Mouse (Mus musculus) hindbrain, embryonic 16.5 days (tissue): ENCODE results near the gene Ttc24. TPM values are rescaled to one million over a fixed set of nuclear protein-coding genes. Genes with fewer than 3 reads are reported as not detected.

Experiments
- ATAC-seq: fragments of 200-750 bp; cut with Nextera tagmentation; 2 replicates; pipeline ENCODE4 v1.8.0; 2017; ENCODE audit warnings: moderate TSS enrichment, moderate library complexity
- H3K27ac ChIP-seq: fragments of 300-500 bp; sonication (generic); 2 replicates; pipeline ENCODE4 v1.5.1; 2014; ENCODE audit warnings: low read depth, mild to moderate bottlenecking, control low read depth, low read length, moderate library complexity
- H3K27me3 ChIP-seq: fragments of 300-500 bp; sonication (generic); replicated peaks from 2 replicates; pipeline ENCODE4 v1.6.1; 2014; ENCODE audit warnings: low read length; ENCODE audit not compliant: control insufficient read depth, insufficient read depth
- H3K36me3 ChIP-seq: fragments of 300-500 bp; sonication (generic); 2 replicates; pipeline ENCODE4 v1.6.1; 2014; ENCODE audit warnings: mild to moderate bottlenecking, low read length, moderate library complexity, mixed read lengths; ENCODE audit not compliant: control insufficient read depth, insufficient read depth
- H3K4me1 ChIP-seq: fragments of 300-500 bp; sonication (generic); 2 replicates; pipeline ENCODE4 v1.6.1; 2014; ENCODE audit warnings: low read depth, low read length; ENCODE audit not compliant: control insufficient read depth, insufficient read depth
- H3K4me2 ChIP-seq: fragments of 300-500 bp; sonication (generic); 2 replicates; pipeline ENCODE4 v1.6.1; 2014; ENCODE audit warnings: mild to moderate bottlenecking, low read length, control low read depth, moderate library complexity
- H3K4me3 ChIP-seq: fragments of 300-500 bp; sonication (generic); 2 replicates; pipeline ENCODE4 v1.5.1; 2014; ENCODE audit warnings: mild to moderate bottlenecking, low read length, control low read depth, moderate library complexity
- H3K9ac ChIP-seq: fragments of 300-500 bp; sonication (generic); 2 replicates; pipeline ENCODE4 v1.6.1; 2014; ENCODE audit warnings: low read depth, mild to moderate bottlenecking, control low read depth, low read length, moderate library complexity
- H3K9me3 ChIP-seq: fragments of 300-500 bp; sonication (generic); 2 replicates; pipeline ENCODE4 v1.6.1; 2014; ENCODE audit warnings: mild to moderate bottlenecking, low read length, moderate library complexity; ENCODE audit not compliant: control insufficient read depth
- WGBS: fragments of 180-500 bp; shearing (Covaris S2); extraction: QIAGEN DNeasy Blood & Tissue Kit; methylation state at CpG from one replicate; pipeline ENCODE4 v1.1.7; 2014; 5-methylcytosine and 5-hydroxymethylcytosine counted together
- polyA plus RNA-seq: library from polyadenylated mRNA; unstranded; fragments of >200 nt; fragmentation: Nextera tagmentation; extraction: Ambion mirVana; gene quantifications from 2 replicates; pipeline ENCODE4 v1.2.1, GENCODE M21; 2015

Ttc24 gene
- polyA plus RNA-seq = not detected in 2 replicates

DNA sequence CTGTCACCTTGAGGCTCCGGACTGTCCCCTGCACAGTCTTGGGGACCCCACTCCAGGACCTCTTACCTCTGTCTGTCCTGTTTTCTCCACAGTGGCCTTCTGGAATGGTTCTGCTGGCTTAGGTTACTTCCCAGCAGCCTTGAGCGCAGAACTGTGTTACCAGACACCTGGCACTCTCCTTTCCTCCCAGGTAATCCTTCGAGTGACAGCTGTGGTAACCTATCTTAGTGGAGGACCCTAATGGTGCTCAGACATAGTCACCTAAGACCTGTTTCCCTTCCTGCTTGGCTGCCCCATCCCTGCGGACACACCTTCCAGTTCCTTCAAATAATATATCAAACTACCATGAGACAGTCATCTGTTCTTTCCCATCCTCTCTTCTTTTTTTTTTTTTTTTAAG, at the start of gene Ttc24:
Gene Ttc24 (minus strand): TSS at position 101 of the 400 bp plus-strand sequence.
- ATAC-seq = no peak
- Histone ChIP-seq H3K27me3 (no peaks in the 10 kb centered on the region), H3K4me2 (no peak within 1 kb of the TSS), H3K9me3 (no peaks in the 10 kb centered on the region), H3K4me1 (peaks cover 8% of the 10 kb centered on the region), H3K27ac (no peak within 1 kb of the TSS), H3K36me3 (no peaks in the 10 kb centered on the region), H3K9ac (no peak within 1 kb of the TSS), H3K4me3 (no peak within 1 kb of the TSS)
- 87% methylated on average over 4 of the region's 4 CpGs for WGBS

DNA sequence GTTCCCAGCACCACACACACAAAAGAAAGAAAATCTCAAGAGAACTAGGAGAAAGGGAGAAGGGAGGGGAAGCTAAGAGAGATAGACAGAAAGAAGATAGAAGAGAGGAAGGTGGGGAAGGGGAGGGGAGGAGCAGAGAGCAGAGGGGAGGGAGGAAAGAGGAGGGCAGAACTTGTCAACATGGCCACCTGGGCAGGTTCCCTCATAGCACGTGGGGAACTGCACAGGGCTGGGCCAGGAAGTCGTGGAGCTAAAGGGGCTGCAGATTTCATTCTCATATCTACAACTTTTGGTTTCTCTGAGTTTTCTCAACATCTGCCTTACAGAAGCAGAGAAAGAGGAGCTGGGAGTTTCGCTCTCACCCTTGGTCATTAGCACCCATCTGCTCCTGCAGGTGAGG, 49.5 kb upstream of the Ttc24 start:
- H3K4me2 ChIP-seq = no peak overlapping the region
- H3K27ac ChIP-seq = no peak overlapping the region
- H3K4me1 ChIP-seq = no peaks in the 10 kb centered on the region
- H3K27me3 ChIP-seq = no peaks in the 10 kb centered on the region
- no peaks in the 10 kb centered on the region for H3K36me3 ChIP-seq
- H3K4me3 ChIP-seq = no peak overlapping the region
- WGBS = 67% methylated on average over 3 of the region's 3 CpGs
- ATAC-seq = no peak
- H3K9me3 ChIP-seq = no peaks in the 10 kb centered on the region
- H3K9ac ChIP-seq = no peak overlapping the region

DNA sequence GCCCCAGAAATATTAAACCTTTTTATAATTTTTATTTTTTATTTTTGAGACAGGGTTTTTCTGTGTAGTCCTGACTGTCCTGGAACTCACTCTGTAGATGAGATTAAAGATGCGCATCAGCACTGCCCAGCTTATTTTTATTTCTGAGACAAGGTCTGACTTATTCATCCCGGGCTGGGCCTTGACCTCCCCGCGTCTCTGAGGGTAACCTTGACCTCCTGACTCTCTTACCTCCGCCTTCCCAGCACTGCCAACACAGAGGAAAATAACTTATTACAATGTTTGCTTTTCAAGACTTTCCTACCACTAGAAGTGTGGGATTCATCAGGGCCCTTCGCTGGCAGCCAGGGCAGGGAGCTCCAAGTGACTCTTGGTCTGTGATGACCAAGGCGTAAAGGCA, 48.1 kb upstream of the Ttc24 start:
- Histone ChIP-seq H3K27ac (no peak overlapping the region), H3K9ac (no peak overlapping the region), H3K27me3 (no peaks in the 10 kb centered on the region), H3K4me3 (no peak overlapping the region), H3K4me1 (no peaks in the 10 kb centered on the region), H3K36me3 (no peaks in the 10 kb centered on the region), H3K4me2 (no peak overlapping the region), H3K9me3 (no peaks in the 10 kb centered on the region)
- WGBS = 86% methylated on average over 7 of the region's 7 CpGs
- no peak for ATAC-seq

DNA sequence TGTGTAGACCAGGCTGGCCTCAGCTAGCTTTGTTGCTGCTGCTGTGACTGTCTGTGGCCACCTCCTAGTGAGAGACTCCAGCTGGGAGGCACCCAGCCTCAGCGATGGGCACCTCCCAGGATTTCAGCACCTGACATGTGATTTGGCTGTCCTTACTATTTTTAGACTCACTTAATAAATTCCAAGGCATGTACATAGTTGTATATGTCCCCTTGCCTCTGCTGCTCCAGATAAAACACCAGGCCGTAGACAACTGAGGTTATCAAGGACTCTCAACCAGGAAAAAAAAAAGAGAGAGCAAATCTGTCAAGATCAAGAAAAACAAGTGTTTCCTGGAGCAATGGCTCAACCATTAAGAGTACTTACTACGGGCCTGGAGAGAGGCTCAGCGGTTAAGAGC, 47.1 kb upstream of the Ttc24 start:
- no peaks in the 10 kb centered on the region for H3K36me3 ChIP-seq
- ATAC-seq = no peak
- no peaks in the 10 kb centered on the region for H3K4me1 ChIP-seq
- no peak overlapping the region for H3K27ac ChIP-seq
- H3K9me3 ChIP-seq = no peaks in the 10 kb centered on the region
- H3K9ac ChIP-seq = no peak overlapping the region
- no peak overlapping the region for H3K4me3 ChIP-seq
- no peak overlapping the region for H3K4me2 ChIP-seq
- no peaks in the 10 kb centered on the region for H3K27me3 ChIP-seq
- 76% methylated on average over 4 of the region's 4 CpGs for WGBS

DNA sequence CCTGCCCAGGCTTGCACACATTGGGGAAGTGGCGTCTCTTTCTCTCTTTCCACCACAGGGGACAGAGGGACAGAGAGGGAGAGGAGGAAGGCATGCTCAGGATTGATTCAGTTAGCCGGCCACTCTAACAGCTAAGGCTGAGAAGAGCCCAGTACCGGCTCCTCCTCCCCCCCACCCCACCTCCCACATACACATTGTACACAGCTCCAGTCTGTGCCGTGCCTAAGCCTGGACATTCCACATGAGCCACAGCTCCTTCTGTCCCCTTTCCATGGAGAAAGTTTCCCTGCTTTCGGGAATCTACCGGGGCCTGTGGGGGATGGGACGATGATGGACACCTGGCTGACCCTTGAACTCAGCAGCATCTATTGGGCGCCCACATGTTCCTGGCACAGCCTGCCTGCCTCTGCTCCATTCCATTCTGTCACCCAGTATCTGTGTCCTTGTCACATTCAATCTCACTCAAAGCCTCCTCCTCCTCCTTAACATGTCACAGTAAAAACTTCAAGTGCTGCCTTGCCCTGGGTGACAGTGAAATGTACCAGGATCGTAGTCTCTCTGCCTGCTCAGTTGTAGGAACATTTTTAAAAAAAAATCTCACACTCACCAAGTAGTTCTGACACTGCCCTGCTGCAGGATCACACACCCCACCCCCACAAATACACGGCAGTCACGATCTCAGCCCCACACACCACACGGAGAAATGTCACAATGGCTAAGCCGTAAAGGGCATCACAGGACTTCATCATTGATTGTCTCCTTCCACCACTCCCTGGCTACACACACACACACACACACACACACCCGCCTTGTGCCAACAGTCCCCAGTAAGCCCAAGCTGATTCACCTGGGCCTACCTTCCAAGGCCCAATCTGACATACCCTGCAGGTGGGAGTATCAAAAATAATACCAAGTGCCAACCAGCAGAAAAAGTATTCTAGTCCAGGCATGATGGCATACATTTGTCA, 43.3 kb upstream of the Ttc24 start:
- WGBS = 67% methylated on average over 14 of the region's 14 CpGs
- Histone ChIP-seq H3K9ac (no peak overlapping the region), H3K27me3 (no peaks in the 10 kb centered on the region), H3K4me2 (no peak overlapping the region), H3K9me3 (no peaks in the 10 kb centered on the region), H3K4me3 (no peak overlapping the region), H3K4me1 (no peaks in the 10 kb centered on the region), H3K36me3 (no peaks in the 10 kb centered on the region), H3K27ac (no peak overlapping the region)
- ATAC-seq = no peak

DNA sequence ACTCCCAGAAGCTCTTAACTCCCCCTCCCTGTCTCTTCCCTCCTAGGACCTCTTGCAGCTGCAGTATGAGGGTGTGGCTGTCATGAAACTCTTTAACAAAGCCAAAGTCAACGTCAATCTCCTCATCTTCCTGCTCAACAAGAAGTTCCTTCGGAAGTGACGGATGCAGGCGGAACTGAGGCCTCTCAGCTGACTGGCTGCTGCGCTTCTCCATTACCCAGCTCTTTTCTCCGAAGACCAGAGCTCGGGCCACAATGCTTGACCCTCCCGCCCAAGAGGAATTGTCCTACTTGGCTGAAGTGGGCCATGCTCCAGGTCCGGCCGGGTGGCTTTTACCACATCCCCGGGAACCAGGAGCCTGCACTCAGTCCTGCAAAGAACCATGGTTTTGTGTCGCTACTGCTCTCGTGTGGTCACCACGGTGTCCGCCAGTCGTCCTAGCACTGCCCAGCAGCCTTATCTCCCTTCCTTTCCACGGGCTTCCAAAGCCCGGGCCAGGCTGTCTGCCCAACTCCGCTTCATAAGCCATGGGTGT, 42.1 kb upstream of the Ttc24 start:
- WGBS = 91% methylated on average over 19 of the region's 19 CpGs
- Histone ChIP-seq H3K4me1 (no peaks in the 10 kb centered on the region), H3K9ac (no peak overlapping the region), H3K27ac (no peak overlapping the region), H3K36me3 (no peaks in the 10 kb centered on the region), H3K4me3 (no peak overlapping the region), H3K27me3 (no peaks in the 10 kb centered on the region), H3K9me3 (no peaks in the 10 kb centered on the region), H3K4me2 (no peak overlapping the region)
- no peak for ATAC-seq

DNA sequence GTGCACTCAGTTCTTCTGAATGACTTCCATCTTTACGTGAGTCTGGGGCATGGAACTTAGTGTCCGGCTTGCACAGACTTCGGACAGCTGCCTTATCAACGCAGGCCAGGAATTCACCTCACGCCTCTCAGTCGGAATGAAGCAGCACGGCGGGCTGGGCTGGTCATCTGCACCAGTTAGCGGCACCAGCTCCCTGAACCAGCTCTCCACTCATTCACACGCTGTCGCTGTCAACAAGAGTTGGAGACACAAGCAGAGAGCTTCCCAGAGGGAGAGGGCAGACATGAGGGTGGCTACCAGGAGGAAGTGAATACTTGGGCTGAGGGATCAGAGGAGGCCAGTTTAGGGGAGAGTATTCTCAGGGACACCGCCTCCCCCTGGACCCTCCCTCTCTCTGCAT, 36.3 kb upstream of the Ttc24 start:
- H3K9ac ChIP-seq = no peak overlapping the region
- H3K27ac ChIP-seq = no peak overlapping the region
- WGBS = 95% methylated on average over 12 of the region's 12 CpGs
- H3K4me2 ChIP-seq = no peak overlapping the region
- no peaks in the 10 kb centered on the region for H3K4me1 ChIP-seq
- no peaks in the 10 kb centered on the region for H3K27me3 ChIP-seq
- H3K36me3 ChIP-seq = no peaks in the 10 kb centered on the region
- ATAC-seq = no peak
- H3K9me3 ChIP-seq = no peaks in the 10 kb centered on the region
- no peak overlapping the region for H3K4me3 ChIP-seq

DNA sequence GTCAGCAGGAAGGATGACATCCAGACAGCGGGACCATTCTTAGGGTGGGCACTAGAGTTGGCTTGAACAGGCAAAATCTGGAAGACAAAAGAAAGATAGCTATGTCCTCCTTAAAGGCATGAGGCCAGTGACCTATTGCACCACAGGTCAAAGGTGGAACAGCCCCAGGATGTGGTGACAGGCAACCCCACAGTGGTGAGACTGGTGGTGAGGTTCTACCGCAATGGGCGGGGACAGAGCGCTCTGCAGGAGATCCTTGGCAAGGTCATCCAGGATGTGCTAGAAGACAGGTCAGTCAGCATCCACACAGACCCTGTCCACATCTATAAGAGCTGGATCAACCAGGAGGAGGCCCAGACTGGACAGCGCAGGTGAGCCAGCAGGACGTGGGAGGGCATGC, 31.0 kb upstream of the Ttc24 start:
- Histone ChIP-seq H3K9me3 (no peaks in the 10 kb centered on the region), H3K4me3 (no peak overlapping the region), H3K9ac (no peak overlapping the region), H3K4me2 (no peak overlapping the region), H3K27me3 (no peaks in the 10 kb centered on the region), H3K27ac (no peak overlapping the region), H3K4me1 (no peaks in the 10 kb centered on the region), H3K36me3 (no peaks in the 10 kb centered on the region; the same call in 1 of the 2 replicates)
- WGBS = 89% methylated on average over 6 of the region's 6 CpGs
- ATAC-seq = no peak

DNA sequence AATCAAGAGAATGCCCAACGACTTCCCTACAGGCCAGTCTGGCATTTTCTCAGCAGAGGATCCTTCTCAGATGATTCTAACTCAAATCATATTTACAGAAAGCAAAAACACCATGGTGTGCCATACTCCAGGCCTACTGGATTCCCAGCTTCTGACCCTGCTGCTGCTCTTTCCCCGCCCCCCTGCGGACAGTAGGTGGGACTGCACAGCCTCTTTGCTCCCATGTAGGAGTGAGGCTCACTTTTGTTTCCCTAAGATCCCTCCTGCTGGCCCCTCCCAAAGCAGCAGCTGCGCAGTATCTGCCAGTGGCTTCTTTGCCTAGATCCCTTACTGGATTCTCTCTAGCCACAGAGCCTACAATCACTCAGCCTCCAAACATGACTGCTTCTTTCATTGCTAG, 28.0 kb upstream of the Ttc24 start:
- 80% methylated on average over 4 of the region's 4 CpGs for WGBS
- H3K27me3 ChIP-seq = no peaks in the 10 kb centered on the region
- H3K4me1 ChIP-seq = no peaks in the 10 kb centered on the region
- H3K27ac ChIP-seq = no peak overlapping the region
- no peak for ATAC-seq
- no peak overlapping the region for H3K9ac ChIP-seq
- H3K9me3 ChIP-seq = no peaks in the 10 kb centered on the region
- no peaks in the 10 kb centered on the region; the same call in 1 of the 2 replicates for H3K36me3 ChIP-seq
- no peak overlapping the region for H3K4me2 ChIP-seq
- no peak overlapping the region for H3K4me3 ChIP-seq
